Mouse (Mus musculus) lung, embryonic 15.5 days (tissue): ENCODE measurements around the gene H2afy2. TPM values are rescaled to one million over a fixed set of nuclear protein-coding genes. Genes with fewer than 3 reads are reported as not detected.

Experiments used
- ATAC-seq: fragments of 200-750 bp; cut with Nextera tagmentation; 2 replicates; pipeline ENCODE4 v1.8.0; 2017; ENCODE audit warnings: moderate number of reproducible peaks, borderline replicate concordance; ENCODE audit not compliant: low FRiP score, low TSS enrichment; ENCODE audit errors: extremely low read depth
- H3K27ac ChIP-seq: fragments of 300-500 bp; sonication (generic); 2 replicates; pipeline ENCODE4 v1.5.1; 2015; ENCODE audit warnings: moderate library complexity, mild to moderate bottlenecking, inconsistent platforms
- H3K27me3 ChIP-seq: fragments of 300-500 bp; sonication (generic); 2 replicates; pipeline ENCODE4 v1.6.1; 2015; ENCODE audit warnings: inconsistent platforms
- H3K36me3 ChIP-seq: fragments of 300-500 bp; sonication (generic); 2 replicates; pipeline ENCODE4 v1.6.1; 2015; ENCODE audit warnings: inconsistent platforms
- H3K4me1 ChIP-seq: fragments of 300-500 bp; sonication (generic); 2 replicates; pipeline ENCODE4 v1.6.1; 2015; ENCODE audit warnings: inconsistent platforms
- H3K4me2 ChIP-seq: fragments of 300-500 bp; sonication (generic); 2 replicates; pipeline ENCODE4 v1.6.1; 2015; ENCODE audit warnings: inconsistent platforms, mild to moderate bottlenecking, moderate library complexity
- H3K4me3 ChIP-seq: fragments of 300-500 bp; sonication (generic); 2 replicates; pipeline ENCODE4 v1.5.1; 2015; ENCODE audit warnings: mild to moderate bottlenecking, inconsistent platforms
- H3K9ac ChIP-seq: fragments of 300-500 bp; sonication (generic); 2 replicates; pipeline ENCODE4 v1.6.1; 2015; ENCODE audit warnings: inconsistent platforms
- H3K9me3 ChIP-seq: fragments of 300-500 bp; sonication (generic); 2 replicates; pipeline ENCODE4 v1.6.1; 2016; ENCODE audit warnings: inconsistent platforms
- WGBS: fragments of 180-500 bp; shearing (Covaris S2); methylation state at CpG from one replicate; pipeline ENCODE4 v1.1.7; 2015; 5-methylcytosine and 5-hydroxymethylcytosine counted together
- polyA plus RNA-seq: library from polyadenylated mRNA; unstranded; fragments of >200 nt; fragmentation: Nextera tagmentation; extraction: Ambion mirVana; gene quantifications from 2 replicates; pipeline ENCODE4 v1.2.1, GENCODE M21; 2015

H2afy2 gene
- polyA plus RNA-seq, 1 experiment from 2014 or later = 137 TPM

DNA sequence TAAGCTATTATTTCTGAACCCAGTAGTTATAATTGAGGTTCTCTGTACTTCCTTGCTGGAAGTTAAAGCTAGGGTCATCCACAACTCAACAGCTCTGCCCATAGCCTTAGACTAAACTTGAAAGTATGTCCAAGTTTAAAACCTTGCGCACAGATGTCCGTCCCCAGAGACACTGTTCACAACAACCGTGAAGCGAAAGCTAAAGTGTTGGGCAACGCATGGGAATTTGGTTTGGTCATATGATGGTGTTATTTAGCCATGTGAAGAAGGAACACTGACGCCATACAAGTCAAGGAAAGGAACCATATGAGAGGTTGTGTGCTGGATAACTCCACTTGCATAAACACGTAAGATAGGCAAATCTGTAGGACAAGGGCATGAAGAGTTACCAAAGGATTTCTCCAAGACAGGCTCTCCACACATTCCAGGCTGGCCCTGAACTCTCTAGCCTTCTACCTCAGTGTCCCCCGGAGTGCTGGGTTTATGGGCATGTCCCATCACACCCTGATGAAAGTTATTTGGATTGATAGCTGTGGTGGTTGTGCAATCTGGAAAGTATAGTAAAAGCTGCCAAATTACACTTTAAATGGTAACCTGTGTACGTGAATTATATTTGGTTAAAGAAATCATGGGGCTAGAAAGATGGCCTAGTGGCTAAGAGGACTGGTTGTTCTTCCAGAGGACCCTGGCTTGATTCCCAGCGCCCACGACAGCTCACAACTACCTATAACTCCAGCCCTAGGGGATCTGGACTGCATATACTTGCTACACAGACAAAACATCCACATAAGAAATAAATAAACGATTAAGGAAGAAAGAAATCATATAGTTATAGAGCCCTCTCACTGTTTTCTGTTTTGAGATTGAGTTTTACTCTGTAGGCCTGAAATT lies 66.3 kb downstream of the H2afy2 start:
- Histone ChIP-seq H3K9me3 (no peaks in the 10 kb centered on the region), H3K27me3 (no peaks in the 10 kb centered on the region), H3K9ac (no peak overlapping the region), H3K4me1 (peaks cover 14% of the 10 kb centered on the region), H3K4me2 (no peak overlapping the region), H3K4me3 (no peak overlapping the region), H3K36me3 (no peaks in the 10 kb centered on the region), H3K27ac (no peak overlapping the region)
- no peak for ATAC-seq
- 89% methylated on average over 12 of the region's 12 CpGs for WGBS

DNA sequence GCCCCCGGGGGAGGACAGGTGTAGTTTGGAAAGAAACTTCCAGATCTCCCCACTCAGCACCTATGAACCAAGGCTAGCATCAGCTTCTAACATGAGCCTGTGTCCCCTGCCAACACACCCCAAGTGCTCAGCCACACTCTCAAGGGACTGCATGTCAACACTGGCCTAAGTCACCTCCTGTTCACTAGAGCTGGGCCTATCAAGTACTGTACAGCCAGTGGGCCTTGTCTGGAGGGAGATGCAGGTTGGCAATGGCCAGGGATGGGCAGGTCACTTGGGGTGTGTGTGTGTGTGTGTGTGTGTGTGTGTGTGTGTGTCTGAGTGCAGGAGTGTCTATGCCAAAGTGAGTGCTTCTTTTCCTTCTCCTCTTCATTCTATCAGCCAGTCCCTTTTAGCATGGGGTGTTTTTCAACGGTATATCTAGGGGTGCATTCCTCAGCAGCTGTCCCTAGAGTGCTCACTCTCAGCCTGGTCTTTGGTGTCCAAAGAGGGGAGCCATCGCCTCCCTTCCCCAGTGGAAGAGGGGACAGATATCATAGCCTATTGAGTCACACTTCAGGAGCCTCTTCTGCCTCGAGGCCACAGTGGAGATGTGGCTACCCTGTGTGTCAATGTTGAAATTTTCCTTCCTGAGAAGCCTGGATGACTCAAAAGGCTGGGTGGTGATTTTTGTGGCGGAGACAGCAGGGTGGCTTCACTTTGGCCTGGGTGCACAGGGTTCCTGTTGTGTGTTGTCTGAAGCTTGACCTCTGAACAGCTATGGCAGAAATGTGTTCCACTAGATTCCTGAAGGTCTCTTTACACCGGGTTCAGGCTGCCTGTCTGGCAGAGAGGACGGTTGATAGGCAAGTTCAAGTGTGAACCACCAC lies 67.7 kb downstream of the H2afy2 start:
- Histone ChIP-seq H3K27ac (no peak overlapping the region), H3K9ac (no peak overlapping the region)
- ATAC-seq = no peak

GRCm38 (mm10) chr10:61715462-61715837 lies 68.5 kb downstream of the H2afy2 start:
- Histone ChIP-seq H3K9ac (peak overlapping the region; percentile 34), H3K36me3 (no peaks in the 10 kb centered on the region), H3K4me2 (peak overlapping the region; percentile 92), H3K4me1 (peaks cover 14% of the 10 kb centered on the region), H3K9me3 (no peaks in the 10 kb centered on the region), H3K27me3 (no peaks in the 10 kb centered on the region), H3K4me3 (peak overlapping the region; percentile 57), H3K27ac (no peak overlapping the region)
- 4% methylated on average over 11 of the region's 11 CpGs for WGBS
- no peak for ATAC-seq

More for the DNA sequence above, 67.7 kb downstream of the H2afy2 start:
- peaks cover 14% of the 10 kb centered on the region for H3K4me1 ChIP-seq
- no peaks in the 10 kb centered on the region for H3K36me3 ChIP-seq
- H3K4me2 ChIP-seq = peak overlapping the region; percentile 92
- no peaks in the 10 kb centered on the region for H3K9me3 ChIP-seq
- peak overlapping the region; percentile 57 for H3K4me3 ChIP-seq
- no peaks in the 10 kb centered on the region for H3K27me3 ChIP-seq
- 71% methylated on average over 7 of the region's 7 CpGs for WGBS

GRCm38 (mm10) chr10:61714771-61715461 lies 69.0 kb downstream of the H2afy2 start, which contains the start of gene Aifm2:
Aifm2 (plus strand) TSS chr10:61715263.
- H3K27ac ChIP-seq = no peak within 1 kb of the TSS
- H3K9ac ChIP-seq = peak within 1 kb of the TSS; percentile 34
- H3K27me3 ChIP-seq = no peaks in the 10 kb centered on the region
- no peaks in the 10 kb centered on the region for H3K36me3 ChIP-seq
- H3K4me1 ChIP-seq = peaks cover 14% of the 10 kb centered on the region
- peak; percentile 93 for ATAC-seq
- 11% methylated on average over 35 of the region's 36 CpGs for WGBS
- no peaks in the 10 kb centered on the region for H3K9me3 ChIP-seq
- peak within 1 kb of the TSS; percentile 57 for H3K4me3 ChIP-seq
- H3K4me2 ChIP-seq = peak within 1 kb of the TSS; percentile 92

DNA sequence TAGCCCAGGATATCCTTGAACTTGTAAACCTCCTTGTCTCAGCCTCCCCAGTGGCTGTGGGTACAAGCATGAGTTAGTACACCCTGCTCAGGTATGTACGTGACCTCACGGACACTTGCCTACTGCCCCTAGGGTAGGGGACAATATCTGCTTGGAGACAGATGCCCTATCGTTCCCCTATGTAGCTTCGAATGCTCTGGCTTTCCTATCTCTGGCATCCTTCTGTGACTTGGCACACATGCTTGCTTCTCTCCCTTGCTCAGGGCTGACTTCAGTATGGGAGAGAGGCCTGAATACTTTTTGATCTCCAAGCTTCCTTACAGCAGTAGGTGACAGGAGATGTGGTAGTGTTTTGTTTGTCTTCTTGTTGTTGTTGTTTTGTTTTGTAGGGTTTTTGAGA lies 69.8 kb downstream of the H2afy2 start:
- Histone ChIP-seq H3K4me1 (peaks cover 14% of the 10 kb centered on the region), H3K36me3 (no peaks in the 10 kb centered on the region), H3K4me3 (no peak overlapping the region), H3K27me3 (no peaks in the 10 kb centered on the region), H3K27ac (no peak overlapping the region), H3K4me2 (no peak overlapping the region), H3K9ac (no peak overlapping the region), H3K9me3 (no peaks in the 10 kb centered on the region)
- WGBS = 90% methylated on average over 4 of the region's 4 CpGs
- ATAC-seq = no peak

GRCm38 (mm10) chr10:61713601-61714000 lies 70.3 kb downstream of the H2afy2 start:
- Histone ChIP-seq H3K27me3 (no peaks in the 10 kb centered on the region), H3K9me3 (no peaks in the 10 kb centered on the region), H3K4me1 (peaks cover 14% of the 10 kb centered on the region), H3K9ac (no peak overlapping the region), H3K36me3 (no peaks in the 10 kb centered on the region), H3K4me3 (no peak overlapping the region), H3K27ac (no peak overlapping the region), H3K4me2 (no peak overlapping the region)
- WGBS = 62% methylated on average over 3 of the region's 3 CpGs
- no peak for ATAC-seq

GRCm38 (mm10) chr10:61706412-61707375 lies 77.3 kb downstream of the H2afy2 start:
- 61% methylated on average over 6 of the region's 6 CpGs for WGBS
- Histone ChIP-seq H3K4me1 (peaks cover 7% of the 10 kb centered on the region), H3K9ac (no peak overlapping the region), H3K27me3 (no peaks in the 10 kb centered on the region), H3K4me3 (no peak overlapping the region), H3K27ac (no peak overlapping the region), H3K9me3 (no peaks in the 10 kb centered on the region), H3K4me2 (no peak overlapping the region), H3K36me3 (peaks cover 19% of the 10 kb centered on the region)
- ATAC-seq = no peak

DNA sequence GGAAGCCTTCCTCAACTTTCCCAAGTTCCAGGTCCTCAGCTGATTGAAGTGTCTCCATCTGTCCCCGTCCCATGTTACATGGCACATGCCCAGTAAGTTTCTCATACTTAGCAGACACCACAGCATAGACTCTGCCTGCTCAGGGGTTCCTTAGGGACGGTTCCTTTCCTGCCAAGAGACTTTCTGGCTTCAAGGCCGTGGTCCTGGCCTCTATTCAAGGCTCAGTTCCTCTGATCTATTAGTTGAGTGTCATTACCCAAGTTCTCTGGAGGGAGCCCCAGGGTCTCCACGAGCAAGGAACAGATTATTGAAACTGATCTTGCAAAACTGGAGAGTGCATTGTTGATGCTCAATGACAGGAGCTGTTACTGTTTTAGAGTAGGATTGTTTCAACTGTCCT lies 79.3 kb downstream of the H2afy2 start:
- Histone ChIP-seq H3K27ac (no peak overlapping the region), H3K27me3 (no peaks in the 10 kb centered on the region), H3K4me1 (peaks cover 7% of the 10 kb centered on the region), H3K9ac (no peak overlapping the region), H3K4me3 (no peak overlapping the region), H3K36me3 (peaks cover 22% of the 10 kb centered on the region), H3K4me2 (no peak overlapping the region), H3K9me3 (no peaks in the 10 kb centered on the region)
- no peak for ATAC-seq
- WGBS = 67% methylated on average over 4 of the region's 4 CpGs

DNA sequence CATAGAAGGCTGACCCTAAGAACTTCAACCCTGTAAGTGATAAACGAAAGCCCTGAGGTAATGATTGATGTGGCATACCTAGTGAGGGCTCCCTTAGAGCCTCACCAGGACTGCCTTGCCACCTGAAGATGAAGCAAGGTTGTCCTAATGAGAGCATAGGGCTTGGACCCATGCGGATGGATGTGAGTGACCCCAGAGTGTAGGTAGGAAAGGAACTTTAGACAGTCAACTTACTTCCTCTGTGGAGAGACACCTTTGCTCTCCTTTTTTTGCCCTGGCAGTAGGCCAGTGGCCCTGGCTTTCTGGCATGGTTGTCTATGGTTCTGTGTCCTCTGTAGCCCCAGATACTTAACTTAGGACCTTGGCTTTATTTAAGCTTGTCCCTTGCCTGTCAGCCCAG lies 86.9 kb downstream of the H2afy2 start:
- H3K36me3 ChIP-seq = peaks cover 15% of the 10 kb centered on the region
- ATAC-seq = no peak

DNA sequence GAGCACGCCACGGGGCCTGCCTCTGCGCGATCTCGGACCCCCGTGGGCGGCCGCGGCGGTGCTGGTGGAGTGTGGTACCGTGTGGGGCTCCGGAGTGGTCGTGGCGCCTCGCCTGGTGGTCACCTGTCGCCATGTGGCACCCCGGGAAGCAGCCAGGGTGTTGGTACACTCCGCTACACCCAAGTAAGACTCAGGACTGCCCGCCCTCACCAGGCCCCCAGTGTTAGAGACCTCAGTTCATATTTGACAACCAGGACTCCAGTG lies 87.5 kb downstream of the H2afy2 start:
- no peaks in the 10 kb centered on the region for H3K27me3 ChIP-seq
- peaks cover 15% of the 10 kb centered on the region for H3K4me1 ChIP-seq
- ATAC-seq = no peak
- no peaks in the 10 kb centered on the region for H3K9me3 ChIP-seq
- H3K4me2 ChIP-seq = peak overlapping the region; percentile 99
- 8% methylated on average over 19 of the region's 19 CpGs for WGBS
- peaks cover 16% of the 10 kb centered on the region for H3K36me3 ChIP-seq
- H3K4me3 ChIP-seq = peak overlapping the region; percentile 85
- H3K9ac ChIP-seq = peak overlapping the region; percentile 56
- no peak overlapping the region for H3K27ac ChIP-seq

More for the DNA sequence above, 86.9 kb downstream of the H2afy2 start:
- H3K9ac ChIP-seq = peak overlapping the region; percentile 56; the same call in 1 of the 2 replicates
- H3K9me3 ChIP-seq = no peaks in the 10 kb centered on the region
- peaks cover 15% of the 10 kb centered on the region for H3K4me1 ChIP-seq
- H3K4me3 ChIP-seq = peak overlapping the region; percentile 85
- WGBS = 82% methylated on average over 2 of the region's 2 CpGs
- H3K27ac ChIP-seq = no peak overlapping the region
- no peaks in the 10 kb centered on the region for H3K27me3 ChIP-seq
- H3K4me2 ChIP-seq = peak overlapping the region; percentile 99
